Mouse (Mus musculus) MEL (cell line): ENCODE measurements around the gene Hist1h2ac. TPM values are rescaled to one million over a fixed set of nuclear protein-coding genes. Genes with fewer than 3 reads are reported as not detected.
A peak's percentile ranks its signal among the peaks of the same experiment; 100 is the strongest.

ENCODE experiments used
- DNase-seq: peaks from one replicate; pipeline ENCODE4 v3.0.0; 2011; ENCODE audit warnings: low read depth, low spot score
- H3K27ac ChIP-seq: 2 replicates; pipeline ENCODE4 v1.5.1; 2012; ENCODE audit warnings: low read depth, mild to moderate bottlenecking, control low read depth, low read length, moderate library complexity; ENCODE audit not compliant: control insufficient read depth
- H3K27me3 ChIP-seq, 2 experiments: fragments of 150-350 bp in 1 of 2; sonication (generic) in 1 of 2; 2 replicates each; pipeline ENCODE4 v1.6.1; 2012; ENCODE audit warnings: low read length in 2 of 2, mild to moderate bottlenecking in 2 of 2, improper control_type of control experiment in 1 of 2, moderate library complexity in 1 of 2; ENCODE audit not compliant: insufficient read depth in 2 of 2, control insufficient read depth in 1 of 2
- H3K36me3 ChIP-seq, 2 experiments: 2 replicates each; pipeline ENCODE4 v1.6.1; 2012 to 2014; ENCODE audit warnings: low read length in 2 of 2, improper control_type of control experiment in 1 of 2, inconsistent platforms in 1 of 2, mild to moderate bottlenecking in 1 of 2; ENCODE audit not compliant: insufficient read depth in 2 of 2, control insufficient read depth in 1 of 2
- H3K4me1 ChIP-seq, 2 experiments: fragments of 150-350 bp in 1 of 2; sonication (generic) in 1 of 2; 2 replicates each; pipeline ENCODE4 v1.6.1; 2012; ENCODE audit warnings: low read length in 2 of 2, improper control_type of control experiment in 1 of 2, mild to moderate bottlenecking in 1 of 2; ENCODE audit not compliant: insufficient read depth in 2 of 2, control insufficient read depth in 1 of 2
- H3K4me3 ChIP-seq, 2 experiments: fragments of 150-350 bp in 1 of 2; sonication (generic) in 1 of 2; 2 replicates each; pipeline ENCODE4 v1.5.1; 2012; ENCODE audit warnings: low read depth in 2 of 2, low read length in 2 of 2, mild to moderate bottlenecking in 2 of 2, moderate library complexity in 2 of 2, control low read depth in 1 of 2, improper control_type of control experiment in 1 of 2; ENCODE audit not compliant: control insufficient read depth in 1 of 2, insufficient read depth in 1 of 2
- H3K79me2 ChIP-seq: 2 replicates; pipeline ENCODE4 v1.6.1; 2012; ENCODE audit warnings: mild to moderate bottlenecking, low read length, moderate library complexity; ENCODE audit not compliant: control insufficient read depth, poor library complexity, insufficient read depth
- H3K9ac ChIP-seq: 2 replicates; pipeline ENCODE4 v1.6.1; 2012; ENCODE audit warnings: low read depth, mild to moderate bottlenecking, control low read depth, low read length, moderate library complexity; ENCODE audit not compliant: control insufficient read depth, poor library complexity, severe bottlenecking
- H3K9me3 ChIP-seq: fragments of 150-350 bp; sonication (generic); replicated peaks from 2 replicates; pipeline ENCODE4 v1.6.1; 2012; ENCODE audit warnings: mild to moderate bottlenecking, low read length, improper control_type of control experiment, moderate library complexity; ENCODE audit not compliant: insufficient read depth
- BHLHE40 ChIP-seq: IDR thresholded peaks from 2 replicates; pipeline ENCODE4 v1.6.1; 2012; ENCODE audit warnings: low read depth, mild to moderate bottlenecking, inconsistent platforms, low read length, improper control_type of control experiment, borderline replicate concordance
- CHD1 ChIP-seq: IDR thresholded peaks from 2 replicates; pipeline ENCODE4 v1.6.1; 2012; ENCODE audit warnings: low read depth, mild to moderate bottlenecking, inconsistent platforms, low read length, improper control_type of control experiment
- CHD2 ChIP-seq: IDR thresholded peaks from 2 replicates; pipeline ENCODE4 v1.6.1; 2011; ENCODE audit warnings: low read length, improper control_type of control experiment
- E2F4 ChIP-seq: IDR thresholded peaks from 2 replicates; pipeline ENCODE4 v1.6.1; 2011; ENCODE audit warnings: low read depth, low read length, improper control_type of control experiment, borderline replicate concordance
- EP300 ChIP-seq, 2 experiments: IDR thresholded peaks; 2 replicates each; pipeline ENCODE4 v1.6.1; 2011; ENCODE audit warnings: improper control_type of control experiment in 2 of 2, low read length in 2 of 2, low read depth in 1 of 2, mild to moderate bottlenecking in 1 of 2
- ETS1 ChIP-seq: IDR thresholded peaks from 2 replicates; pipeline ENCODE4 v1.6.1; 2012; ENCODE audit warnings: low read depth, mild to moderate bottlenecking, inconsistent platforms, low read length, improper control_type of control experiment, moderate library complexity
- GABPA ChIP-seq: IDR thresholded peaks from 2 replicates; pipeline ENCODE4 v1.6.1; 2012; ENCODE audit warnings: low read depth, mild to moderate bottlenecking, inconsistent platforms, low read length, improper control_type of control experiment, moderate library complexity
- GATA1 ChIP-seq: IDR thresholded peaks from 2 replicates; pipeline ENCODE4 v1.6.1; 2011; ENCODE audit warnings: low read depth, low read length, improper control_type of control experiment
- KAT2A ChIP-seq: conservative IDR thresholded peaks from 2 replicates; pipeline ENCODE4 v1.6.1; 2012; ENCODE audit warnings: low read depth, low read length, improper control_type of control experiment, inconsistent platforms
- MAX ChIP-seq: IDR thresholded peaks from 2 replicates; pipeline ENCODE4 v1.6.1; 2011; ENCODE audit warnings: low read length, improper control_type of control experiment
- MAZ ChIP-seq: IDR thresholded peaks from 2 replicates; pipeline ENCODE4 v1.6.1; 2012; ENCODE audit warnings: low read depth, mild to moderate bottlenecking, inconsistent platforms, low read length, improper control_type of control experiment
- NRF1 ChIP-seq: IDR thresholded peaks from 2 replicates; pipeline ENCODE4 v1.6.1; 2014; ENCODE audit warnings: low read depth, mild to moderate bottlenecking, inconsistent platforms, low read length, improper control_type of control experiment, moderate library complexity; ENCODE audit not compliant: poor library complexity, insufficient read depth, severe bottlenecking
- POLR2AphosphoS2 ChIP-seq: IDR thresholded peaks from 2 replicates; pipeline ENCODE4 v1.6.1; 2011; ENCODE audit warnings: low read length, improper control_type of control experiment
- RAD21 ChIP-seq: IDR thresholded peaks from 2 replicates; pipeline ENCODE4 v1.6.1; 2011; ENCODE audit warnings: mild to moderate bottlenecking, low read depth, low read length, improper control_type of control experiment
- RCOR1 ChIP-seq: IDR thresholded peaks from 2 replicates; pipeline ENCODE4 v1.6.1; 2012; ENCODE audit warnings: low read depth, mild to moderate bottlenecking, inconsistent platforms, low read length, improper control_type of control experiment
- TAL1 ChIP-seq: IDR thresholded peaks from 2 replicates; pipeline ENCODE4 v1.6.1; 2012; ENCODE audit warnings: mild to moderate bottlenecking, inconsistent platforms, low read length, moderate library complexity, mixed read lengths
- TBP ChIP-seq: IDR thresholded peaks from 2 replicates; pipeline ENCODE4 v1.8.0; 2011; ENCODE audit warnings: low read depth, low read length, improper control_type of control experiment
- polyA plus RNA-seq, 2 experiments: library from polyadenylated mRNA; stranded (reverse) in 1 of 2; unstranded in 1 of 2; fragments of >175 nt in 1 of 2; fragments of >200 nt in 1 of 2; gene quantifications; 2 replicates each; pipeline versions ENCODE4 v1.2.1 to v1.2.4; 2012; ENCODE audit warnings: low replicate concordance in 2 of 2, low read depth in 1 of 2; ENCODE audit not compliant: insufficient read length in 2 of 2, insufficient read depth in 1 of 2, missing spikeins in 1 of 2
- total RNA-seq: library from RNA; depleted of rRNA; stranded (reverse); fragments of 300-350 nt; gene quantifications from 2 replicates; pipeline ENCODE4 v1.2.3, GENCODE M21; 2012

The Hist1h2ac gene
- total and polyA plus RNA-seq, 3 experiments = 0.15 to 123 TPM; not detected in 1

DNA sequence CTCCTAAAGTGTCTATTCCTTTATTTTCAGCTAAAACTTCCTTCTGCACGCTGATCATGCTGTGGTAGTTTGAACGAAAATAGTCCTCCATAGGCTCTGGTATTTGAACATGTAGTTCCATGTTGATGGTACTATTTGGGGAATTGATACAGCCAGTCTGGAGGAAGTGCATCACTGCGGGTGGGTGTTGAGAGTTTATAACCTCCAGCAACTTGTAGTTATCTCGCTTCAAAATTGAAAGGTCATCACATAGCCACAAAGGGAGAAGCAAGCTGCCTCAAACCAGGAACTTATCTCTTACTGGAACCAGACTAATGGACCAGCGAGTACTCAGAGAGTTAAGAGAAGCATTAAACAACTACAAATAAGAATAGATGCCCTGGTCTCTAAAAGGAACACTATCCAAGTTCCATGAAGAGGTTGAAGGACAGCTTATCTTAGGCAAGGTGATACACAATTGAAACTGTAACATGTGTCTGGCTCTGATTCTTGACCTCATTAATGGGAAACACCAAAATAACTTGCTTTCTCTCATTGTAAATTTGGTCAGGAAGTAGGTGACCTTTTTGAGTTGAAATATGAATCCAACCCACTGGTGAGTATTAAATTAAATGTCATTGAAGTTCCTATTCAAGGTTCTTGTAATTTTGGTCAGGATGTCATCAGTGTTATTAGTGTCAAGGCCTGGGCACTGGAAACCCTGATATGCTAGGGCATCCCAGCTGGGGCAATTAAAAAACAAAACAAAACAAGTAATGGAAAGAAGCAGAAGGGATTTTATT is 32.7 kb upstream of the Hist1h2ac start:
- no peaks in the 10 kb centered on the region for H3K9me3 ChIP-seq
- H3K27me3 ChIP-seq = no peaks in the 10 kb centered on the region
- no peak for TF ChIP-seq E2F4
- TF ChIP-seq GATA1 = 0 out of 2 replicates have a peak, but pooled peaks have one; percentile 46
- TF ChIP-seq EP300 (IDR thresholded peaks at IDR 0.05; ENCODE audit: low read depth in 1 of 2, low read length in 2 of 2) = peak in 1 of 2 experiments; percentile 24; a peak in 3 of 4 replicates
- peak; percentile 14; the same call in 1 of the 2 replicates for TF ChIP-seq TBP
- TF ChIP-seq, all 39 proteins: peak for 3
- Histone ChIP-seq H3K9ac (no peak overlapping the region), H3K4me1 (peaks cover 10 to 21% of the 10 kb centered on the region in 2 experiments), H3K27ac (no peak overlapping the region), H3K4me3 (no peak overlapping the region), H3K36me3 (peaks cover 0 to 33% of the 10 kb centered on the region in 2 experiments; a peak in 2 of 4 replicates), H3K79me2 (no peaks in the 10 kb centered on the region)
- DNase-seq = peak; percentile 62

DNA sequence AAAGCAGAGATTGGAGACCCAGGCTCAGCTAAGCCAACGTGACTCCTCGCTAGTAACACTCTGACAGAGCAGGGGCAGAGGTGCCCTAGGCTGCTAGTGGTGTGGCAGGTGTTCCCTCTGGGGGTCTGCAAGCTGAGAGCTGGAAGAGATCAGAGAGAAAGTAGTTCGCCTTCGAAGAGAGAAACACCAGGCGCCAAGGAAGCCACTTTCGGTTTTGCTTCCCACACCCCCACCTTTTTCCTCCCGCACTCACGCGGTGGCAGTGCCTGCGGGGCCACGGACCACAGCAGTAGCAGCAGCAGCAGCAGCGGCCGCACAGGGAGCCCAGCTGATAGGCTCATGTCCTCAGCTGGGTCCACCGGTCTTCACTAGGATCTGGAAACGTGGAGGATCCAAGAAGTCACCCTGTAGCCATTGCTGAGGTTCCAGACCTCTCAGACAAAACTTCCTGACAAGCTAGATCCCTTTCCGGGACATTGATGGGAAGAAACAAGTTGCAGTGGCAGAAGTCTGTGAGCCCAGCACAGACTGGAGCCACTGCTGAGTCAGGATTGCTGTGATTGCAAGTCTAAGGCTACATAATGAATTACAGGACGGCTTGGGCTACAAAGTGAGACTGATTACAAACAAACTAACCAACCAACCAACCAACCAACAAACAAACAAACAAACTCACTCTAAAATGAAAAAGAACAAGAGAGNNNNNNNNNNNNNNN is 26.8 kb upstream of the Hist1h2ac start, which contains the start of gene Hfe:
TSS of gene Hfe (minus strand) at position 481 of the 716 bp plus-strand sequence.
- no peak within 1 kb of the TSS for H3K4me3 ChIP-seq
- H3K4me1 ChIP-seq = peaks cover 2 to 16% of the 10 kb centered on the region in 2 experiments
- no peaks in the 10 kb centered on the region for H3K79me2 ChIP-seq
- peaks cover 0 to 13% of the 10 kb centered on the region in 2 experiments; a peak in 2 of 4 replicates for H3K36me3 ChIP-seq
- no peak within 1 kb of the TSS for H3K9ac ChIP-seq
- no peaks in the 10 kb centered on the region for H3K27me3 ChIP-seq
- TF ChIP-seq CHD1 = no peak
- no peak for TF ChIP-seq GABPA
- no peak for TF ChIP-seq POLR2AphosphoS2
- TF ChIP-seq MAX = no peak
- TF ChIP-seq BHLHE40 = no peak
- TF ChIP-seq CHD2 = no peak
- no peak for TF ChIP-seq TBP
- TF ChIP-seq RCOR1 = no peak
- no peak for TF ChIP-seq EP300 (IDR thresholded peaks at IDR 0.05; ENCODE audit: low read depth in 1 of 2, low read length in 2 of 2)
- TF ChIP-seq ETS1 = no peak
- TF ChIP-seq RAD21 = no peak
- no peak for TF ChIP-seq KAT2A
- no peak for TF ChIP-seq TAL1
- TF ChIP-seq NRF1 = no peak
- TF ChIP-seq GATA1 = no peak
- no peak for TF ChIP-seq MAZ
- TF ChIP-seq, all 39 proteins: peak for 0
- no peak within 1 kb of the TSS for H3K27ac ChIP-seq
- no peaks in the 10 kb centered on the region for H3K9me3 ChIP-seq
- no peak for DNase-seq
